Mouse (Mus musculus): Measurements from ENCODE around the gene Klhl41.

DNA sequence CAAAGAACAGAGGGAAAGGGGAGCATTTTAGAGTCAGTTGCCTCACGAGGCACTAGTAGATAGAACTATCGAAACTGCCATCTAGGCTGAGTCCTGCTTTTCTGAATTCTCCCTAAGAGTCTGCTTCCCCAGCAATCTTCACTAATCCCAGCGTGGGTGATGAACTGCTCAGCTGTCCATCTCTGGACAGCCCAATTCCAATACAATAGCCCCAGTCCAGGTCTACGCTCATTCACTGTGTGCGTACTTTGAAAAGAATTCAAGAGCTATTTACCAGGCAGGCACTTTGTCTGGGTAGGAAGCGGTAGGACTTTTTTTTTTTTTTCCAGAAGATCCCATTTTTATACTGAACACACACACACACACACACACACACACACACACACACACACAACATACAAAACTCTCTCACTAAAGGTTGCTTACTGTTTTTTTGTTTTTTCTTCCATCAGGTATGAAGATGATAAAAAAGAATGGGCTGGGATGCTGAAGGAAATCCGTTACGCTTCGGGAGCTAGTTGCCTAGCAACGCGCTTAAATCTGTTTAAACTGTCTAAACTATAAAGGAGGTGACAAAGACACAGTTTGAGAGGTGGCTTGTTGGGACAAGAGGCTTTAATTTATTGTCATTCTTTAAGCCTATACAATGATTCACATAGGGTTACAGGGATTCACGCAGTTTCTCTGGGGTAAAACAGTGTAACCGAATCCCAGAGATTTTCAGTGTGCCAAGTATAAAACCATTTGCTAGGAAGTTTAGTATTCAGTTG, 13.3 kb downstream of the Klhl41 start:
- TF ChIP-seq CTCF (IDR thresholded peaks at IDR 0.05; ENCODE audit: borderline replicate concordance, insufficient read depth, low read depth, low read length): no peak
- TF ChIP-seq POLR2A (IDR thresholded peaks at IDR 0.05; ENCODE audit: borderline replicate concordance, insufficient read depth, low read length): no peak

All from cerebellum, adult 2 months (tissue).